Mouse (Mus musculus) ES-CJ7 (cell line): ENCODE measurements around the gene Tmem200c.

Experiments used
- DNase-seq: peaks from one replicate; pipeline ENCODE4 v3.0.0; 2011; ENCODE audit warnings: low read depth, low spot score

Tmem200c gene

DNA sequence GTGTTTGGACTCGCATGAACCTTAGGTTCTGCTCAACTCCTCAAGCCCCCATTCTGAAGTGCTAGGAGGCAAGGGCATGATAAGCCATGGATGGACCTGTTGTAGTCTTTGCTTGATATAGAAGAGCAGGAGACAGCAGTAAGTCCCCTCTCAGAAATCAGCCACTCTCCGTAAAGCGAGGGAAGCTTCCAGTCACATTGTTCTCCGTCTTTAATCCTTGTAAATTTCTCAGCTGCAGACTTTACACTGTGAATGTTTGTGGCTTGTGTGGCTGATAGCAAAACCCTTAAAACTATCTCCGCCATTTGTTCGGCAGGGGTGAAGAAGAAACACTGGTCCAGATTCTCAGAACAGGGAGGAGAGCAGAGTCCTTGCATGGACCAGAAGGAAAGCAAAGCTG is at the start of gene Tmem200c:
Gene Tmem200c, plus strand, starts transcription at position 301 of the 400 bp plus-strand sequence.
- DNase-seq, result no peak

DNA sequence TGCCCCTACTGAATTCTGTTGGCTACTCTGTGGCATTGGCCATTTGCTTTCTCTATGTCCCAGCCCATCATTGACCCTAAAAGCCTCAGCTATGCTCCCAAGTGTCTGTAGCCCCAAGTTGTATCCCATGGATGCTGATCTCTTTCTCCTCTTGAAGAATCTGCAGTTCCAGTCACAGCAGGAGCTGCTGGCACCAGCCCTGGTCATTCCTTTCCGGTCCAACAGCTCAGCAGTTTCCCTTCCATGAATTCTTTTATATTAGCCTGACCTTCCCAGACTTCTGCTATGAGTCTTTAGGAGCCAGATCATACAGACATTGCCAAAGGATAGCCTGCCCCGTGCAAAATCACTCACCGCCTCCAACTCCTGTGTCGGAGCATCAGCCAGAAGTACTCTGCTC is 32.7 kb upstream of the Tmem200c start:
- DNase-seq, result no peak

DNA sequence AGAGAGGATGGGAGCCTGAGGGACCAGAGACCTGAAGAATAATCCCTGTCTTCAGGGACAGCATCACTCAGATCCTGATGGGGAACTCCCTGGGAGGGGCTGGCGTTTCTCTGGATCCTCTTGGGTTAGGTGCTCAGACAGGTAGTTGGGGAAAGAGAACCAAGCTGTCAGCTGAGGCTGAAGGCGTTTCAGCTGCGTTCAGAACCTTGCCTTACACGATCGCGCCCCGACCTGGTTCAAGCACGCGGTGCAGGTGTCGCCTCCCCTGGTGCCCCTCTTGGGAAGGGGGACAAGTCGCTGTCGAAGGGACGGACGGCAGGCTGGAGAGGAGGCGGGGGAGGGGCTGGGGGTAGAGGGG is 10.2 kb downstream of the Tmem200c start:
- DNase-seq, result peak; percentile 17

GRCm38 (mm10) chr17:68837013-68837858 is 10.8 kb downstream of the Tmem200c start:
- DNase-seq, result peak; percentile 52

GRCm38 (mm10) chr17:68837859-68838194 is 11.4 kb downstream of the Tmem200c start:
- no peak for DNase-seq

DNA sequence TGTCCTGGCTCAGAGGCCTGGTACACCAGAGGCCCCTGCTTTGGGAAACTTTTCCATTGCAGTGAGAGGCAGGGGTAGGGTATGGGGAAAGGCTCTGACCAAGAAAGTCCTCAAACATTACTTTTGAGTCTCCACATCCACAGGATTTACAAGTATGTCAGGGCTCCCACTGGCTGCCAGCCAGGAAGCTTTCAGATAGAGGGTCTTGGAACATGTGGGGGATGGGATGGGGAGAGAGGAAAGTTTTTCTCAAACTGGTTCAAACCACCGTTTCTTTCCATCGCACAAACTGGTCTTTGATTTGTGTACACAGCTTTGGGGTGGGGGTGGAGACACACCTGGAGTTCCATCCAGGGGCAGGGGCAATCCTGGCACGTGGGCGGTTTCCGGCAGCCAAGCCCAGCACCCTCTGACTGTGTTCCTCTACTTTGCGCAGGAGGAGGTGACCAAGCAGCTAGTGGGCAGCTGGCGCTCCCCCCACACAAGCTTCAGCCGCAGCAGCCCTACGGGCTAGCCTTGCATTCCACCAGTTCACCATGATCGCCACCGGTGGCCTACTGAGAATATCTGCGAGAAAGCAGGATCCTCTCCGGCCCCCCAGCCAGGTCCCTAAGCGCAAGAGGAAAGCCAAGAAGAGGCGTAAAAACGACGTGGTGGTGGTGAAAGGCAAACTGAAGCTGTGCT is 13.6 kb downstream of the Tmem200c start:
- no peak for DNase-seq

DNA sequence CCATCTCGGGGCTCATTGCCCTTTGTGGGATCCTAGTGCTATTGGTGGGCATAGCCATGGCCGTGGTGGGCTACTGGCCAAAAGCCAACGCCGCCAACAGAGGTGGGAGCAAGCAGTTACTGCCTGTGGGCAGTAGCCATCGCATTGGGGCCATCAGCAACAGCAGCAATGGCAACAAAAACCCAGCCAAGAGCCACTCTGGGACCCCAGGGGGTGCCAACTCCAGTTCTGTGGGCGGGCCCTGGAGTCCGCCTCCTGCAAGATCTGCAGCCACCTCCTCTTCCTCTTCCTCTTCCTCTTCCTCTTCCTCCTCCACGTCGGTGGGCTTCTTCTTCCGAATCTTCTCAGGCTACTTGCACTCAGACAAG is 14.1 kb downstream of the Tmem200c start:
- DNase-seq, result no peak

DNA sequence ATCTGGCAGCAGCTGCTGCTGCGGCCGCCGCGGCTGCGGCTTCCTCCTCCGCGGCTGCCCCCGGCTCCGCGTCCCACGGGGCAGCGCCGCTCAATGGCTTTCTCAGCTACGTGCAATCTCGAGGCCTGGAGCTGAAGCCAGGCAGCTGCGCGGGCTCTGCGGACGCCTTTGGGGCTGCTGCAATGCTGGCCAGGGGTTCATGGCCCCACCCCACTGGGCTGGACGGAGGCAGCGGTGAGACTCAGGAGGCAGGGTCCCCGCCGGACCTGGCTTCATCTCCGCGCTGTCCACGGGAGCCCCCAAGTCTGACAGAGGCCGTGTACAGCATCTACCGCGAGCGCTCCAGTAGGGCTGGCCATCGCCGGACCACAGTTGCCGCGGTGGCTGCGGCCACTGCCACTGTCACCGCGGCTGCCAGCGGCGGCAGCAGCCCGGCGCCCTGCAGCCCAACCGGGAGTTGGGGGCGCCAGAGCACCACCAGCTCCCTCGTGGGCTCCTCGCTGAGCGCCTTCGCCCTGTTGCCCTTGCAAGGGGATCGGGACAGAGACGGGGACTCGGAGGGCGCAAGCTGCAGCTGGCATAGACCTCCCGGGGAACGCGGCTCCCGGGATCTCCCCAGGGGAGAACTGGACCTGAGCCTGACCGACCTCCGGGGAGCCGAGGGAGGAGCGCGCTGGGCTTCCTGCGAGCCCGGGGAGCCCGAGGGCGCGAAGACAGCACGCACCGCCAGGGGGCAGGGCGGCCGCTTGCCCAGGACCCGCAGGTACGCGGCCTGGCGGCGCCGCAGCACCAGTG is 14.9 kb downstream of the Tmem200c start:
- no peak for DNase-seq

DNA sequence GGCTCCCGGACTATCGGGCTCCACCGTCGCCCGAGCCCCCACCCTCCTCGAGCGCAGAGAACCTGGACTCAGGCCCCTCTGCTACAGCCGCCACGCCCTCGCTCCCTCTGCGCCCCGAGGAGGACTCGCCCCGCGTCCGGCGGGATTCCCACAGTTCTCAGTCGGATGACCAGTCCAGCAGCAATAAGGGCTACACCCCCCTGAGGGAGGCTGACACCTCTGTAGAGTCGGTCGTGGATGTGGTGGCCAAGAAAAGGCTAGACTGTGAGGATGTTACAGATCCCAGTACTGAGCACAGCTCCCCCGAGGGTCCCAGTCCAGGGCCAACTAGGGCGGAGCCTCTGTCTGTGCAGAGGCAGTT is 15.4 kb downstream of the Tmem200c start:
- no peak for DNase-seq

DNA sequence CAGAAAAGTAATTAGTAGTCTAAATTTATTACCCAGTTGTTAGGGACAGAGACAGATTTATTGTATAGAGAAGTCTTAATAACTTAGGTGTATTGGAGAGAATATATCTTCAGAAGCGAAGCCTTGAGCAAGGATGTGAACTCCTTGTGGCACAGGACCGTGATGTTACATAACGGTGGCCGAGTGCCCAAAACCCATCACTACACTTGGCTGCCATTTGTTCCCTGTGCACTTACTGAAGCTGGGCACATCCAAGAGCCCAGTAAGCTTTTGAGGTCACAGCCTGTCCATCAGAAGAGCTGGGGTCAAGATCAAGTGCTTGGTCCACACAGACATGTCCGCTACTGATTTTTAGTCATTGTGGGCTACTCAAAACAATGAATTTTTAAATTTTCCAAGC is 19.5 kb downstream of the Tmem200c start:
- DNase-seq, result no peak

GRCm38 (mm10) chr17:68848739-68849138 is 22.3 kb downstream of the Tmem200c start:
- DNase-seq, result no peak

GRCm38 (mm10) chr17:68852171-68852966 is 25.9 kb downstream of the Tmem200c start:
- DNase-seq, result no peak

DNA sequence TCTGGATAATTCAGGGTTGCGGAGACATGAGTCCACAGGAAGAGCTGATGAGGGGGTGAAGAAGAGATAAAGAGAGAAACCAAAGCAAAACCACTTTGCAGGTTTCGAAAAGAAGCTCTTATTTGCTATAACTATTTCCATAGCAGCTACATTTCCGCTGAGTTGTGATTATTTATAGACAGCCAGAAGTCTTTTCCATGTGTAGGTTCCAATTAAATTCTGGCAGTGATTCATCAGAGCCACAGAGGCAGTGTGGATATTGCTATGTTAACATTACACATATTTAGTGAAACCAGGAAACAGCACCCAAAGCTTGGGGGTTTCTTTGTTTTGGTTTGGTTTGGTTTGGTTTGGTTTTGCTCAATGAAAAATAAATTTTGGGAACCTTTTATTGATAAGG is 37.8 kb downstream of the Tmem200c start:
- DNase-seq, result no peak

GRCm38 (mm10) chr17:68868439-68868838 is 42.0 kb downstream of the Tmem200c start:
- peak; percentile 9 for DNase-seq

- DNase-seq, result no peak
Observed at GRCm38 (mm10) chr17:68874021-68874420, 47.6 kb downstream of the Tmem200c start.

- DNase-seq, result peak; percentile 3
Observed at GRCm38 (mm10) chr17:68875251-68875650, 48.8 kb downstream of the Tmem200c start.

GRCm38 (mm10) chr17:68875917-68876495 is 49.6 kb downstream of the Tmem200c start:
- no peak for DNase-seq

- peak; percentile 45 for DNase-seq
Observed at GRCm38 (mm10) chr17:68881725-68882524, 55.5 kb downstream of the Tmem200c start.

- DNase-seq, result no peak
Observed at GRCm38 (mm10) chr17:68883474-68884083, 57.2 kb downstream of the Tmem200c start.

GRCm38 (mm10) chr17:68890672-68891071 is 64.2 kb downstream of the Tmem200c start:
- DNase-seq, result no peak
